20 mouse cellular contexts compared by ENCODE assay signal in the genomic region with DNA sequence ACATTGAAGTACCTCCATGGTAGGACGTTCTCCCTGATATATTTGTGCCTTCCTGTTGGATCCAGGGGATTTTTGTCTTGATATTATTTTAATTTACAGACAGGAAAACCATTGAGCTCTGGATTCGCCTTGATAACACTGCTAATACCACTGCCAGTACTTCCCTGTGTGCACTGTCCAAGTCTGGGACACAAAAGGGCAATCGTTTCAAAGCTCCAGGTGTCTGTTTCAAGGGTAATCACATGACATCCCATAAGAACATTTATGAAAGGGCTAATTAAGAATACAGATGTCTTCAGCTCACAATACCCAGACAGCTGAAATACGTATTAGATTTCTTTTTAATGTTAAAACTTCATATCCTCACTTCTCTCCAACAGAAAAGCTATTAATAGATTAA.
"Had no signal": no experiment of that assay in that cellular context is flagged by ENCODE, and none has a peak within 500 bp of the region (broad histone marks: within the 10 kb centered on the region; RNA-seq: fewer than 3 reads in every experiment).

No protein-coding gene starts in this region.

- H3K4me2 ChIP-seq: kidney, embryonic 15.5 days; limb, embryonic 12.5 days; limb, embryonic 15.5 days; liver, embryonic 11.5 days; lung, embryonic 14.5 days; midbrain, embryonic 12.5 days; neural tube, embryonic 13.5 days had no signal

- H3K9ac ChIP-seq: kidney, embryonic 15.5 days; limb, embryonic 12.5 days; limb, embryonic 15.5 days; liver, embryonic 14.5 days; liver, postnatal 0 days; lung, embryonic 14.5 days; midbrain, embryonic 12.5 days; neural tube, embryonic 13.5 days had no signal

- H3K9me3 ChIP-seq: kidney, embryonic 15.5 days; limb, embryonic 12.5 days; limb, embryonic 15.5 days; midbrain, embryonic 12.5 days; neural tube, embryonic 13.5 days had no signal

- H3K4me1 ChIP-seq: kidney, embryonic 15.5 days; limb, embryonic 12.5 days; limb, embryonic 15.5 days; midbrain, embryonic 12.5 days had no signal

- DNase-seq: kidney, postnatal 10 days; kidney, postnatal 4 days; left cerebral cortex, postnatal 4 days; liver, postnatal 0 days; lung, embryonic 14.5 days; retina, postnatal 1 day; right cerebral cortex, postnatal 25 days; thymus, adult 18-20 months; thymus, postnatal 36 days had no signal

- H3K27me3 ChIP-seq: kidney, embryonic 15.5 days; limb, embryonic 12.5 days; limb, embryonic 15.5 days; midbrain, embryonic 12.5 days; neural tube, embryonic 13.5 days had no signal

- H3K27ac ChIP-seq: kidney, embryonic 15.5 days; limb, embryonic 12.5 days; limb, embryonic 15.5 days; liver, embryonic 14.5 days; macrophage; midbrain, embryonic 12.5 days; neural tube, embryonic 13.5 days had no signal

- H3K36me3 ChIP-seq: kidney, embryonic 15.5 days; limb, embryonic 12.5 days; limb, embryonic 15.5 days; midbrain, embryonic 12.5 days; neural tube, embryonic 13.5 days had no signal

- H3K4me3 ChIP-seq: kidney, embryonic 15.5 days; limb, embryonic 12.5 days; limb, embryonic 15.5 days; midbrain, embryonic 12.5 days; myocyte; neural tube, embryonic 13.5 days had no signal

- ATAC-seq: liver, postnatal 0 days; lung, postnatal 0 days; midbrain, embryonic 16.5 days had no signal
